Comparison of ENCODE assay signal across 10 mouse cellular contexts in the genomic region with DNA sequence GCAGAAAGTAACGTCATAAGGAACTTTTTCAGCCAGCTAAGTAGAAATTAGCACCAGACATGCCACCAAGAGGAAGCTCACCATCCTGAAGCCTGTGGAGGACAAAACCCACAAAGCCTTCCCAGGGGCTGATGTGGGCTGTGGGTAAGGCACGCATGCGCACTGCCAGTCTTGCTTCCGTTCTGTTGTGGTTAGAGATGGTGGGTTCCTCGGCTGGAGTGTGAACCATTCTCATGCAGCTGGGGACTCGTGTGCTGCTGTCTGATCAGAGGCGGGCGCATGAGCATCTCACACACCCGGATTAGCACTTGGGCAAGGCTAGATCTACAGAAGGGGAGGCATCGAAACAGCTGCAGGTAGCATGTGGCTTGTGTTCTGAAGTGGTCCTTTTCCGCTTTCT. TPM values are rescaled to one million over a fixed set of nuclear protein-coding genes. Genes with fewer than 3 reads are reported as not detected.
A peak's percentile ranks its signal among the peaks of the same experiment; 100 is the strongest.
DNase-seq lines count a peak whose midpoint lies in the region; ATAC-seq lines count a peak whose summit lies in the region.
"Had no signal": no experiment of that assay in that cellular context is flagged by ENCODE, and none has a peak within 500 bp of the region (broad histone marks: within the 10 kb centered on the region; RNA-seq: fewer than 3 reads in every experiment).

No protein-coding gene starts in this region.

- H3K27ac ChIP-seq in heart, embryonic 16.5 days (ENCODE audit: low read length): no peak overlapping the region
- no peak overlapping the region for H3K27ac ChIP-seq in heart, embryonic 12.5 days (ENCODE audit: poor library complexity, severe bottlenecking)
- H3K27ac ChIP-seq: hindbrain, embryonic 15.5 days had no signal

- H3K4me1 ChIP-seq in heart, embryonic 16.5 days (ENCODE audit: control insufficient read depth, insufficient read depth, low read length): no peaks in the 10 kb centered on the region
- peaks cover 7% of the 10 kb centered on the region; the same call in 1 of the 2 replicates for H3K4me1 ChIP-seq in heart, embryonic 12.5 days (replicated peaks)
- peaks cover 67% of the 10 kb centered on the region for H3K4me1 ChIP-seq in megakaryocyte, embryonic 14.5 days
- H3K4me1 ChIP-seq: hindbrain, embryonic 15.5 days had no signal

- no peaks in the 10 kb centered on the region for H3K9me3 ChIP-seq in heart, embryonic 16.5 days (replicated peaks; ENCODE audit: control insufficient read depth, low read length)
- no peaks in the 10 kb centered on the region for H3K9me3 ChIP-seq in heart, embryonic 12.5 days (replicated peaks)
- no peaks in the 10 kb centered on the region for H3K9me3 ChIP-seq in megakaryocyte, embryonic 14.5 days
- H3K9me3 ChIP-seq: hindbrain, embryonic 15.5 days had no signal

- H3K27me3 ChIP-seq in heart, embryonic 16.5 days (ENCODE audit: control insufficient read depth, insufficient read depth, low read length): no peaks in the 10 kb centered on the region
- H3K27me3 ChIP-seq in heart, embryonic 12.5 days (replicated peaks): no peaks in the 10 kb centered on the region
- peaks cover 18% of the 10 kb centered on the region for H3K27me3 ChIP-seq in megakaryocyte, embryonic 14.5 days (replicated peaks)

- no peaks in the 10 kb centered on the region for H3K36me3 ChIP-seq in heart, embryonic 16.5 days (ENCODE audit: control insufficient read depth, insufficient read depth)
- H3K36me3 ChIP-seq in heart, embryonic 12.5 days: no peaks in the 10 kb centered on the region
- H3K36me3 ChIP-seq in megakaryocyte, embryonic 14.5 days (replicated peaks; ENCODE audit: low read length): no peaks in the 10 kb centered on the region
- H3K36me3 ChIP-seq: hindbrain, embryonic 15.5 days had no signal

- no peak overlapping the region for H3K9ac ChIP-seq in heart, embryonic 16.5 days (ENCODE audit: low read length)
- H3K9ac ChIP-seq in heart, embryonic 12.5 days: no peak overlapping the region
- H3K9ac ChIP-seq: hindbrain, embryonic 15.5 days; lung, embryonic 14.5 days had no signal

- no peak overlapping the region for H3K4me2 ChIP-seq in heart, embryonic 16.5 days (ENCODE audit: low read depth, low read length)
- no peak overlapping the region for H3K4me2 ChIP-seq in heart, embryonic 12.5 days
- H3K4me2 ChIP-seq: hindbrain, embryonic 15.5 days; lung, embryonic 14.5 days had no signal

- H3K4me3 ChIP-seq in heart, embryonic 16.5 days (ENCODE audit: low read length): no peak overlapping the region
- no peak overlapping the region for H3K4me3 ChIP-seq in heart, embryonic 12.5 days
- peak overlapping the region; percentile 86 for H3K4me3 ChIP-seq in megakaryocyte, embryonic 14.5 days (replicated peaks)
- H3K4me3 ChIP-seq: hindbrain, embryonic 15.5 days had no signal

- 73% methylated on average over 11 of the region's 11 CpGs for WGBS in heart, embryonic 16.5 days
- WGBS in heart, embryonic 12.5 days: 77% methylated on average over 11 of the region's 11 CpGs

- DNase-seq in brain, adult 2 months (ENCODE audit: low read depth, low spot score): peak; percentile 24
- DNase-seq in thymus, postnatal 10 days (ENCODE audit: low spot score in 2 of 2): peak; percentile 86 to 88
- no peak for DNase-seq in retina, postnatal 1 day
- DNase-seq in ovary, postnatal 36 days (ENCODE audit: low spot score): no peak
- no peak for DNase-seq in urinary bladder, adult 2 months (ENCODE audit: low spot score)

- peak; percentile 82 for ATAC-seq in heart, embryonic 16.5 days (replicated peaks; ENCODE audit: extremely low read depth, insufficient read depth, low FRiP score)
- no peak for ATAC-seq in heart, embryonic 12.5 days (ENCODE audit: insufficient number of reproducible peaks, low FRiP score)

RNA-seq across cellular contexts. Expression of a gene that starts 29.0 kb away (rescaled TPM):
- 33.9 and 34.2 TPM in 2 replicates for polyA plus RNA-seq in heart, embryonic 16.5 days (2015; fragmentation: Nextera tagmentation; extraction: Ambion mirVana)
- polyA plus RNA-seq in heart, embryonic 12.5 days (2016; fragmentation: Nextera tagmentation; extraction: Ambion mirVana): 28.1 and 34.6 TPM in 2 replicates
- 1.2 and 1.3 TPM in 2 replicates for polyA plus RNA-seq in megakaryocyte, embryonic 14.5 days (2012; ENCODE audit: insufficient read depth, low replicate concordance)
- 4.6 and 13.9 TPM in 2 replicates for polyA plus RNA-seq in urinary bladder, adult 2 months (2012; rRNA removed)

RNA-seq across cellular contexts. Expression of a gene that starts 56.2 kb away (rescaled TPM):
- 15.9 and 17.7 TPM in 2 replicates for polyA plus RNA-seq in heart, embryonic 16.5 days (2015; fragmentation: Nextera tagmentation; extraction: Ambion mirVana)
- polyA plus RNA-seq in heart, embryonic 12.5 days (2016; fragmentation: Nextera tagmentation; extraction: Ambion mirVana): 23.0 and 24.3 TPM in 2 replicates
- 23.0 and 25.1 TPM in 2 replicates for polyA plus RNA-seq in megakaryocyte, embryonic 14.5 days (2012; ENCODE audit: insufficient read depth, low replicate concordance)
- polyA plus RNA-seq in urinary bladder, adult 2 months (2012; rRNA removed): 0.48 and 0.60 TPM in 2 replicates

Comparison
In these comparisons a context has a peak if more than half of its experiments do, and no peak if none do; other contexts are left out.
1. DNase-seq: peak in brain, adult 2 months (single experiment) and thymus, postnatal 10 days (2 of 2); none in retina, postnatal 1 day (single experiment), ovary, postnatal 36 days (single experiment) and urinary bladder, adult 2 months (single experiment).
2. RNA of a gene that starts 56.2 kb away (polyA plus RNA-seq): 23.0 to 24.3 TPM in heart, embryonic 12.5 days, 23.0 to 25.1 TPM in megakaryocyte, embryonic 14.5 days and 15.9 to 17.7 TPM in heart, embryonic 16.5 days; 0.48 to 0.60 TPM in urinary bladder, adult 2 months; every median in the first group is over 10 times any median in the second.